Mouse (Mus musculus): ENCODE data around the gene Gm49387. TPM values are rescaled to one million over a fixed set of nuclear protein-coding genes. Genes with fewer than 3 reads are reported as not detected.

Gm49387 gene
- total RNA-seq, 1 experiment from 2014 or later: not detected

DNA sequence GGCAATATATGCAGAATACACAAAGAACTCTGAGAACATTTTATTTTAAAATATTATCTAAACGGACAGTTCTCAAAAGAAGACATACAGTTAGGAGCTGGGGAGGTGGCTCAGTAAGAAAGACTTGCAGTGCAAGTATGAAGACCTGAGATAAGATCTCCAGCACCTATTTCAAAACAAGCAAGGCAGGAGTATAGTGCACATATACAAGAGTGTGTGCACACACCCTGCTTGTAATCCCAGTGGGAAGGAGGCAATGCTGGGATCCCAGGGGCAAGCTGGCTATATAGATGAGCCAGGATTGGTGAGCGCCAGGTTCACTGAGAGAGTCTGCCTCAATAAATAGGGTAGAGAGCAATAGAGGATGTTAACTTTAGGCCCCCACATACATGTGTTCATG is 124.8 kb downstream of the Gm49387 start:
- ATAC-seq (replicated peaks in 1 of 2; ENCODE audit: insufficient read depth in 1 of 2, low FRiP score in 2 of 2, low TSS enrichment in 1 of 2, low read depth in 1 of 2, poor library complexity in 2 of 2, severe bottlenecking in 2 of 2): no peak

DNA sequence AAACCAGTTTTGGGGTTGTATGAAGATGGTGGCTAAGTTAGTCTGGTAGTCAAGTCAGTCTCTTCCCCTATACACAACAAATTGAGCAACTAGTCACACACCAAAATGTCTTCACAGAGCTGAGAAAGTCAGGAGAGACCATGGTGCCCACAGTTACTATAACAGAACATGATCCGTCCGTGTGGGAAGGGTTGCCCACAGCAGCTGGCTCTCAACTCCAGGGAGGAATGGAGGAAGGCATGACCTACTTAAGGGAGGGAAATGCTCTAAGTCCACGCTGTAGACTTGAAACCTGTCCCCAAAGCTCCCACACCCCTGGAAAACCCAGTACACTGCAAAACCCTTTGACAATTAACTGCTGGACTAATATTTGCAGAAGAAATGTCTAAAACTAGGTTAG is 130.4 kb downstream of the Gm49387 start:
- ATAC-seq (replicated peaks in 1 of 2; ENCODE audit: insufficient read depth in 1 of 2, low FRiP score in 2 of 2, low TSS enrichment in 1 of 2, low read depth in 1 of 2, poor library complexity in 2 of 2, severe bottlenecking in 2 of 2): no peak

DNA sequence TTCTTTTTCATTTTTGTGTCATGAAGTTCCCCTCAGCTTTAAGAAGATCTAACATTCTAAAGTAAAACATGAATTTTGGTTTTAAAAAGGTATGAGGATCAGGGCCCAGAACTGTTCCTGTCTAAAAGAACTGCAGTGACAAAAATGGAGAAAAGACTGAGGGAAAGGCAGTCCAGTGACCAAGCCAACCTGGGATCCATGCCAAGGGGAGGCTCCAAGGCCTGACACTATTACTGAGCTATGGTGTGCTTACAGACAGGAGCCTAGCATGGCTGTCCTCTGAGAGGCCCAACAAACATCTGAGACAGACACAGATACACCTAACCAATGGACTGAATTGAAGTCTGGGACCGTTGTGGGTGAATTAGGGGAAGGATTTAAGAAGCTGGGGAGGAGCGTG is 130.8 kb downstream of the Gm49387 start:
- ATAC-seq (replicated peaks in 1 of 2; ENCODE audit: insufficient read depth in 1 of 2, low FRiP score in 2 of 2, low TSS enrichment in 1 of 2, low read depth in 1 of 2, poor library complexity in 2 of 2, severe bottlenecking in 2 of 2): no peak

DNA sequence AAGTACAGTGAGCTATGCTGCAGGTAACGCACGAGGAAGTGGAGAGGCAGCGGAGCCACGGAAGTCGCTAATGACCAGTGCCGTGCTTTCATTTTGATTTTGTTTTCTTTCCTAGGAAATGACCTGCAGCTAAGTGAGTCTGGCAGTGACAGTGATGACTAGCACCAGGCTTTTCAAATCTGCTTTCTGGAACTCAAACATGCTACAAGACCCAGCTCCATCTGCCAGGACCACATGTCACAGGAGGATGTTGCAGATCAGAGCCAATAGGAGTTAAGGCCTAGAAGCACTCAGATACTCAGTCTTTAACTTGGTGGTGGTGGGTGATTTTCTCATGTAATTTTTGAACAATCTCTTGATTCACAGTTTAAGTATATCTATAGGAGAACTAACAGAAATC is 134.2 kb downstream of the Gm49387 start:
- ATAC-seq (replicated peaks in 1 of 2; ENCODE audit: insufficient read depth in 1 of 2, low FRiP score in 2 of 2, low TSS enrichment in 1 of 2, low read depth in 1 of 2, poor library complexity in 2 of 2, severe bottlenecking in 2 of 2): no peak

DNA sequence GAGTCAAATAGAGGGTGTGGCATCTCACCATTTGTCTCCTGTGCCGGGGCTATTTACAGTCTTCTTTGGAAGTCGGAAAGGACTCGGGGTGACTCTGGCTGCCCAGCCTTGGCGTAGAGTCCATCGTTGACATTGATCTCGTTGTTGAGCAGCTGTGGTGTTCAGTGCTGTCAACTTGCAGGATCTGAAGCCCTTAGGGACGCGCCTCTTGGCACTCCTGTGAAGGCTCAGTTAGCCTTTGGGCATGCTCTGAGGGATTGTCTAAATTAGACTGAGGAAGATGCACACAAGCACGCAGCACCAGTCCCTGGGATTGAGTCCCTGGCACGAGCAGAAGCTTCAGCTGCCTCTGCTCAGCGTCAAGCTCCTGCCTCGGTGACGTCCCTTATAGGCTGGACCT is 137.3 kb downstream of the Gm49387 start:
- ATAC-seq (replicated peaks in 1 of 2; ENCODE audit: insufficient read depth in 1 of 2, low FRiP score in 2 of 2, low TSS enrichment in 1 of 2, low read depth in 1 of 2, poor library complexity in 2 of 2, severe bottlenecking in 2 of 2): no peak

Other genes starting within 250 kb of the Gm49387 start
- gene Sh3bp5, start 204.8 kb downstream of the Gm49387 start, total RNA-seq (2017): 14.3 and 15.9 TPM in 2 replicates
- 16.8 and 18.8 TPM in 2 replicates for gene Eaf1, start 146.5 kb downstream of the Gm49387 start, total RNA-seq (2017)
- gene Mettl6, start 145.8 kb downstream of the Gm49387 start, total RNA-seq (2017): 45.1 and 49.8 TPM in 2 replicates
- gene Colq, start 49.5 kb downstream of the Gm49387 start, total RNA-seq (2017): 0.69 TPM in 1 of 2 replicates, not detected in the other
- gene Btd, start 150 bp upstream of the Gm49387 start, total RNA-seq (2017): 12.3 and 23.3 TPM in 2 replicates
- gene Hacl1, start 408 bp upstream of the Gm49387 start, total RNA-seq (2017): 26.0 and 51.5 TPM in 2 replicates
- gene Ankrd28, start 189.8 kb upstream of the Gm49387 start, total RNA-seq (2017): 117 and 162 TPM in 2 replicates